Mouse (Mus musculus) erythroblast, embryonic 14.5 days (primary cell): Measurements from ENCODE around the gene Mfsd4a. TPM values are rescaled to one million over a fixed set of nuclear protein-coding genes. Genes with fewer than 3 reads are reported as not detected.

Experiments
- H3K27me3 ChIP-seq: 2 replicates; pipeline ENCODE4 v1.6.1; 2012; ENCODE audit warnings: inconsistent platforms; ENCODE audit not compliant: control insufficient read depth
- H3K36me3 ChIP-seq: 2 replicates; pipeline ENCODE4 v1.6.1; 2012; ENCODE audit warnings: mild to moderate bottlenecking, inconsistent platforms; ENCODE audit not compliant: control insufficient read depth
- H3K4me1 ChIP-seq: 2 replicates; pipeline ENCODE4 v1.6.1; 2012; ENCODE audit warnings: inconsistent platforms; ENCODE audit not compliant: control insufficient read depth
- H3K4me3 ChIP-seq: replicated peaks from 2 replicates; pipeline ENCODE3; 2012; ENCODE audit warnings: moderate library complexity, mild to moderate bottlenecking, inconsistent platforms
- H3K9me3 ChIP-seq: 2 replicates; pipeline ENCODE4 v1.6.1; 2012; ENCODE audit warnings: low read length, inconsistent platforms, mixed read lengths; ENCODE audit not compliant: control insufficient read depth
- GATA1 ChIP-seq: IDR thresholded peaks from 2 replicates; pipeline ENCODE4 v1.6.1; 2012; ENCODE audit warnings: low read length, inconsistent platforms, mixed read lengths
- TAL1 ChIP-seq: IDR thresholded peaks from 3 replicates; pipeline ENCODE4 v1.6.1; 2012; ENCODE audit warnings: low read length, inconsistent platforms, mixed read lengths
- polyA plus RNA-seq: library from polyadenylated mRNA; stranded (reverse); fragments of >175 nt; gene quantifications from 2 replicates; pipeline ENCODE4 v1.2.3, GENCODE M21; 2012

The Mfsd4a gene
- not detected in 2 replicates for polyA plus RNA-seq

DNA sequence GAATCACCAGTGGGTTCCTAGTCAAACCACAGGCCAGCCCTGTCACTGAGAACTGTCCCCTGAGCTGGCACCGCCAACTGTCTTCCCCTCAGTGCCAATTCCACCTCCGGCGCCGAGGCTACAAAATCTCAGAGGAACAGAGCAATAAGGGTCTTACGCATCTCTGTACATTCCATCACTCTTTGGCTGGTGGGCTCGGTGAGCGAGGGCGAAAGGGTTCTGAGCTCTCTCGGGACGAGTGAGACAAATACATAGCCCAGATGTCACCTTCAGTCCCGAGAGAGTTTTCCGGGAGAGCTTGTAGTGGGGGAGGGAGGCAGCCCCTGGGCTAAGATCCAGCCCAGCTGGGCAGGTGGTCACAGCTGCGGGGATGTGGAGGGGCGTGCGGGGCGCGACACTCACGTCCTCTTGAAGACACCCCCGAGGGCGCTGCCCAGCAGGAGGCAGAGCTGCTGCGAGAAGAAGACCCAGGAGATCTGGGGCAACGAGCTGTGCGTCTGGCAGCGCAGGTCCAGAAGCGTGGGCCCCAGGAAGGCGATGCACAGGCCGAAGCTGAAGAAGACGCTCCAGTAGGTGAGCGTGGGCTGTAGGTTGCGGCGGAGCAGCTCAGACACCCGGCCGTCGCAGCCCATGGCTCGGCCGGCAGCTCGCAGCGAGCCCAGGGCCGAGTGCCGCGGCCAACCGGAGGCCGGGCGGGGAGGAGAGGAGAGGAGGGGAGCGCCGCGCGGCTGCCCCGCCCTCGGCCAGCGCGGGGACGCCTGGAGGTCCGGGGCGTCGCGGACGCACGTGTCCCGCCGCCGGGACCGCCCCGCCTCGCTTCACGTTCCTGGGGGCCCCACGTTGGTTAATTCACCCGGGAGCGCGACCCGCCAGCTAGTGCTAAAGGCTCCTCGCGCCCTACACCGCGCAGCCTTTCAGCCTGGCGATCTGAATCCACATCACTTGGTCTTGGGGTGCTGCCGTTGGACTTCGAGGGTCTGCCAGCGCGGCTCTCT, at the start of gene Mfsd4a:
TSS of gene Mfsd4a (minus strand) at position 802 of the 995 bp plus-strand sequence.
- no peaks in the 10 kb centered on the region for H3K36me3 ChIP-seq
- H3K27me3 ChIP-seq = peaks cover 61% of the 10 kb centered on the region
- H3K4me1 ChIP-seq = peaks cover 4% of the 10 kb centered on the region
- TF ChIP-seq TAL1 = no peak
- no peak for TF ChIP-seq GATA1
- peak within 1 kb of the TSS; percentile 14 for H3K4me3 ChIP-seq
- no peaks in the 10 kb centered on the region for H3K9me3 ChIP-seq

DNA sequence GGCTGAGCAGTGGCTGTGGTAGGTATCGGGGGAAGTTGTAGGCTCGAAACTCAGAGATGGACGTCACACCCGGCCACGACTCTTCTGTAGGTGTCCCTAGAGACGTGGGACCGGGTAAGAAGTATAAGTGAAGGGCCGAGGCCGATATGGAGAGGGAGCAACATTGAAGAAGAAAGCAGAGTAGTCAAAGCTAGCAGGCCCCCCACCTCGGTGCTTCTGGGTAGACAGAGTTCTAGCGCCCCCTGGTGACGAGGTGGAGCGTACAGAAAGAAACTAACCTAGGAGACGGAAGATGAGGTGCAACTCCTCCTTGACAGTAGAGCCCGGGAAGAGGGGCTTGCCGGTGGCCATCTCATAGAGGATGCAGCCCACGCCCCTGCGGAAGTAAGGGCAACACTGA, 48.7 kb upstream of the Mfsd4a start:
- TF ChIP-seq GATA1 = no peak
- H3K27me3 ChIP-seq = no peaks in the 10 kb centered on the region
- no peaks in the 10 kb centered on the region for H3K4me1 ChIP-seq

DNA sequence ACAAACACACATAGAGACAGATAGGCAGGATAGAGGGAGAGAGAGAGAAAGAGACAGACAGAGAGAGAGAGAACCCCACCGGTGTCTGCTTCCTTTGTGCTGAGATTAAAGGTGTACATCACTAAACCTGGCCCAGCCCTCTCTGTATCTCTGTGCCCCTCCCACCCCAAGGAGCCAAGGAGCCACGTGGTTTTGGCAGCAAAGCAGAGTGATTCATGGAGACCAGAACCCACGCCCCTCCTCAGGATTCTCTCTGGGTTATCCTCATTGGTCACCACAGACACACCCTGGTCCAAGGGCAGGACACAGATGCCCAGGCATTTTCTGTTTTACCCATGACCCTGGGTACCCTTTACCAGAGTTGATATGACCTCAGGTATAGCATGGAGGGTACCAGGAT, 45.2 kb upstream of the Mfsd4a start:
- no peaks in the 10 kb centered on the region for H3K9me3 ChIP-seq
- no peaks in the 10 kb centered on the region for H3K4me1 ChIP-seq
- H3K4me3 ChIP-seq = no peak overlapping the region
- TF ChIP-seq GATA1 = no peak
- no peak for TF ChIP-seq TAL1
- no peaks in the 10 kb centered on the region for H3K27me3 ChIP-seq
- no peaks in the 10 kb centered on the region for H3K36me3 ChIP-seq

More for the DNA sequence above, 48.7 kb upstream of the Mfsd4a start:
- H3K36me3 ChIP-seq = no peaks in the 10 kb centered on the region
- no peak overlapping the region for H3K4me3 ChIP-seq
- H3K9me3 ChIP-seq = no peaks in the 10 kb centered on the region

DNA sequence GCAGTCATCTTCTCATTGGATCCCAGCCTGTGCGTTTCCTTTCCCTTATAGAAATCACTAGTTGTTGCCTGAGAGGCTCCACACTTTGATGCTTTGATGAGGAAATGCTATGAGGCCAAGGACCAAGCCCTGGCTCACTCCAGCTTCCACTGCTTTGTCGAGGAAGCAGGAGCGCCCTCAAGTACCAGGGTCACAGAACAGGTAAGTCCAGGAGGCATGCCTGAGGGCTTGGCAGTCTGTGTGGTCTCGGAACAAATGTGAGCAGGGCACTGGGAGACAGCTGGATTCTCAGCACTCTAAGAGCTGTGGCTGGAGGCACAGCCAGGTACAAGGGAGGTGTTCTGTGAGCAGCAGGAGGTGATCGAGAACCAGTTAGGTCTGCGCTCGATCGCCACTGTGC, 44.6 kb upstream of the Mfsd4a start:
- no peaks in the 10 kb centered on the region for H3K27me3 ChIP-seq
- H3K4me1 ChIP-seq = no peaks in the 10 kb centered on the region
- no peaks in the 10 kb centered on the region for H3K36me3 ChIP-seq
- TF ChIP-seq GATA1 = no peak
- TF ChIP-seq TAL1 = no peak
- no peak overlapping the region for H3K4me3 ChIP-seq
- H3K9me3 ChIP-seq = no peaks in the 10 kb centered on the region

- H3K36me3 ChIP-seq = no peaks in the 10 kb centered on the region
- H3K9me3 ChIP-seq = no peaks in the 10 kb centered on the region
- TF ChIP-seq GATA1 = no peak
- TF ChIP-seq TAL1 = no peak
- H3K27me3 ChIP-seq = no peaks in the 10 kb centered on the region
- H3K4me1 ChIP-seq = no peaks in the 10 kb centered on the region
- H3K4me3 ChIP-seq = no peak overlapping the region
Measured at GRCm38 (mm10) chr1:132111411-132111810, 43.5 kb upstream of the Mfsd4a start.

- Histone ChIP-seq H3K9me3 (no peaks in the 10 kb centered on the region), H3K36me3 (no peaks in the 10 kb centered on the region), H3K4me3 (no peak overlapping the region), H3K27me3 (no peaks in the 10 kb centered on the region), H3K4me1 (no peaks in the 10 kb centered on the region)
- TF ChIP-seq TAL1 (no peak), GATA1 (no peak)
Measured at GRCm38 (mm10) chr1:132109368-132109767, 41.5 kb upstream of the Mfsd4a start.

DNA sequence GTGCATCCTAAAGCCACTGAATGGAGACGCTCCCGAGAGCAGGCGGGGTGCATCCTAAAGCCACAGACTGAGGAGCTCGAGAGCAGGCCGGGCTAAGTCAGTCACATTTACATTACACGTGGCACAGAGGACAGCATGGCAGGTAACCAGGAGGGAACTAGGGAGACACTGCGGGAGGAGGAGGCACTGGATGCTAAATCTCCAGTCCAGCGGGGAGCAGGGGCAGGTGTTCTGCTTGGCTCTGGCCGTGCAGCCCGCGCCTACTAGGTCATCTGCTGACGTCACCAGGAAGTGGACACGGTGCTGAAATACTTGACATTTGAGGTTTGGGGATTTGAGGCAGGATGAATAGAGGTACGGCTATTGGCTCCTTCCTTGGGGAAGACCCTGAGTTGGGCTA, 36.5 kb upstream of the Mfsd4a start:
- no peaks in the 10 kb centered on the region for H3K9me3 ChIP-seq
- H3K36me3 ChIP-seq = no peaks in the 10 kb centered on the region
- no peaks in the 10 kb centered on the region for H3K4me1 ChIP-seq
- H3K4me3 ChIP-seq = no peak overlapping the region
- TF ChIP-seq TAL1 = no peak
- no peak for TF ChIP-seq GATA1
- H3K27me3 ChIP-seq = no peaks in the 10 kb centered on the region

DNA sequence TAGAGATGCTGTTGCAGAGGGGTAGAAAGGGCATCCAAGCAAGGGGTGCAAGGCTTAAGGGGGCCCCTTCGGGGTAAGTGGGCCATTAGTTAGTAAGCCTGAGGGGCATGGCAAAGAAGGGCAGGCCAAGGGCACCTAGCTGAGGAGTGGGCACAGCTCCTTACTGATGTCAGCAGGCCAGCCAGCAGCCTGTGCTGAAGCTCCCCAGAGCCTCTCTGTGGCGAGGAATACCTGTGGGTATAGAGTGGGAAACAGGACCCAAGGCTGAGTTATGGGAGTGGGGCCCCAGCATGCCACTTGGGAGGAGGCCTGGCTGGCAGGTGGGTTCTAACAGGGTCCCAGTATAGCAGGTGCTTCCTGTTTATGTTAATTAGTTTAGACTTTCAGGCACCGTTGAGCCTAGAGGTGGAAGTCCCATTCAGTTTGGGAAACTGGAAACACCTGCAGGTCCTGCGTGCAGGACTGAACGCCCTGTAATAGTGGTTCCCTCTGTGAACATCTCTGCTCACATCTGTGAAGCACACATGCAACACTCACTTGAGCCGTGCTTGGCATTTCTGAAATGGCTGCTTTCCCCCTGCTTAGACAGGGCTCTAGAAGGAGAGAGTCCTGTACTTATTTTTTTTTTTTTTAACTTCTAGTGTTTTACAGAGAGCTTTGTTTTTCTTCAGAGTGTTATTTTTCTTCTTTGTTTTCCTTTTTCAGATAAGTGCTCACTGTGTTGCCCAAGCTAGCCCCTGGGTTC, 34.3 kb upstream of the Mfsd4a start:
- no peaks in the 10 kb centered on the region for H3K4me1 ChIP-seq
- no peaks in the 10 kb centered on the region for H3K27me3 ChIP-seq
- no peak overlapping the region for H3K4me3 ChIP-seq
- H3K36me3 ChIP-seq = no peaks in the 10 kb centered on the region
- TF ChIP-seq GATA1 (no peak), TAL1 (no peak)
- no peaks in the 10 kb centered on the region for H3K9me3 ChIP-seq

DNA sequence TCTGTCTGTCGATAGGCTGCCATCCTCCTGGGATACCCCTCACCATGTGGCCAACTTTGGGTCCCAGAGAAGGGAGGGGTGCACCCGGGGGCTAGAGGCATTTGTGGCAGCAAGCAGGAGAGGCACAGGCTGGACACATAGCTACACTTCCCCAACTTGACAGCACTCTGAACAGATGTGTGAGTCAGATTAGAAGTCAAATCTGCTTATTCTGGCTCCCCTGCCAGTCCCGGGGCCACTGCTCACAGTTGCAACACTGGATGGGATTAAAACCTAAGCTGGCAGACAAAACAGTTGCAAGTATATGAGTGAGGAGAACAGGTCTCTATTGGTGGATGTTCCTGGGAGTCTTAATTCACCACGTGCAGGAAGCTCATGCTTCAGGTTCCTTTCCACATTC, 31.9 kb upstream of the Mfsd4a start:
- Histone ChIP-seq H3K9me3 (no peaks in the 10 kb centered on the region), H3K4me1 (peaks cover 6% of the 10 kb centered on the region), H3K27me3 (no peaks in the 10 kb centered on the region), H3K4me3 (no peak overlapping the region), H3K36me3 (no peaks in the 10 kb centered on the region)
- no peak for TF ChIP-seq TAL1
- TF ChIP-seq GATA1 = no peak
